Mouse (Mus musculus): Measurements from ENCODE around the gene Pced1b. TPM values are rescaled to one million over a fixed set of nuclear protein-coding genes. Genes with fewer than 3 reads are reported as not detected.

The Pced1b gene
- polyA plus RNA-seq, 1 experiment from 2014 or later, result 8.0 TPM

- ATAC-seq (replicated peaks; ENCODE audit: low FRiP score, low read depth) (no peak), DNase-seq (ENCODE audit: low spot score) (no peak)
- Histone ChIP-seq H3K27me3 (ENCODE audit: insufficient read depth, low read length) (no peaks in the 10 kb centered on the region), H3K4me2 (ENCODE audit: low read length) (no peak overlapping the region), H3K9ac (ENCODE audit: low read depth, low read length) (no peak overlapping the region), H3K4me3 (replicated peaks; ENCODE audit: low read depth, low read length) (no peak overlapping the region), H3K4me1 (replicated peaks; ENCODE audit: insufficient read depth, low read length) (no peaks in the 10 kb centered on the region), H3K36me3 (ENCODE audit: insufficient read depth, low read length) (no peaks in the 10 kb centered on the region), H3K27ac (no peak overlapping the region), H3K9me3 (replicated peaks; ENCODE audit: low read length) (no peaks in the 10 kb centered on the region; the same call in 1 of the 2 replicates)
- TF ChIP-seq CTCF (IDR thresholded peaks at IDR 0.05; ENCODE audit: low read depth), result no peak
- 88% methylated on average over 8 of the region's 8 CpGs for WGBS
These were observed 165.4 kb downstream of the Pced1b start for GRCm38 (mm10) chr15:97412308-97412707.

- H3K36me3 ChIP-seq (ENCODE audit: insufficient read depth, low read length), result no peaks in the 10 kb centered on the region
- H3K9me3 ChIP-seq (replicated peaks; ENCODE audit: low read length), result no peaks in the 10 kb centered on the region; the same call in 1 of the 2 replicates
- WGBS, result 83% methylated on average over 7 of the region's 7 CpGs
- H3K4me1 ChIP-seq (replicated peaks; ENCODE audit: insufficient read depth, low read length), result no peaks in the 10 kb centered on the region
- H3K27me3 ChIP-seq (ENCODE audit: insufficient read depth, low read length), result no peaks in the 10 kb centered on the region
- no peak for TF ChIP-seq CTCF (IDR thresholded peaks at IDR 0.05; ENCODE audit: low read depth)
- H3K9ac ChIP-seq (ENCODE audit: low read depth, low read length), result no peak overlapping the region
- H3K27ac ChIP-seq, result no peak overlapping the region
- ATAC-seq (replicated peaks; ENCODE audit: low FRiP score, low read depth) (no peak), DNase-seq (ENCODE audit: low spot score) (no peak)
- no peak overlapping the region for H3K4me2 ChIP-seq (ENCODE audit: low read length)
- no peak overlapping the region for H3K4me3 ChIP-seq (replicated peaks; ENCODE audit: low read depth, low read length)
These were observed 166.0 kb downstream of the Pced1b start for GRCm38 (mm10) chr15:97412861-97413260.

GRCm38 (mm10) chr15:97414718-97415413 is 168.0 kb downstream of the Pced1b start:
- TF ChIP-seq CTCF (IDR thresholded peaks at IDR 0.05; ENCODE audit: low read depth), result no peak
- Histone ChIP-seq H3K36me3 (ENCODE audit: insufficient read depth, low read length) (no peaks in the 10 kb centered on the region), H3K4me1 (replicated peaks; ENCODE audit: insufficient read depth, low read length) (no peaks in the 10 kb centered on the region), H3K9ac (ENCODE audit: low read depth, low read length) (no peak overlapping the region), H3K4me2 (ENCODE audit: low read length) (no peak overlapping the region), H3K4me3 (replicated peaks; ENCODE audit: low read depth, low read length) (no peak overlapping the region), H3K9me3 (replicated peaks; ENCODE audit: low read length) (no peaks in the 10 kb centered on the region; the same call in 1 of the 2 replicates), H3K27ac (no peak overlapping the region), H3K27me3 (ENCODE audit: insufficient read depth, low read length) (no peaks in the 10 kb centered on the region)
- DNase-seq (ENCODE audit: low spot score) (no peak), ATAC-seq (replicated peaks; ENCODE audit: low FRiP score, low read depth) (no peak)
- WGBS, result 73% methylated on average over 12 of the region's 12 CpGs

- no peaks in the 10 kb centered on the region; the same call in 1 of the 2 replicates for H3K9me3 ChIP-seq (replicated peaks; ENCODE audit: low read length)
- no peak overlapping the region for H3K27ac ChIP-seq
- no peaks in the 10 kb centered on the region for H3K27me3 ChIP-seq (ENCODE audit: insufficient read depth, low read length)
- WGBS, result 66% methylated on average over 2 of the region's 2 CpGs
- TF ChIP-seq CTCF (IDR thresholded peaks at IDR 0.05; ENCODE audit: low read depth), result no peak
- no peaks in the 10 kb centered on the region for H3K4me1 ChIP-seq (replicated peaks; ENCODE audit: insufficient read depth, low read length)
- no peak overlapping the region for H3K4me3 ChIP-seq (replicated peaks; ENCODE audit: low read depth, low read length)
- no peak overlapping the region for H3K4me2 ChIP-seq (ENCODE audit: low read length)
- H3K9ac ChIP-seq (ENCODE audit: low read depth, low read length), result no peak overlapping the region
- DNase-seq (ENCODE audit: low spot score) (no peak), ATAC-seq (replicated peaks; ENCODE audit: low FRiP score, low read depth) (no peak)
- H3K36me3 ChIP-seq (ENCODE audit: insufficient read depth, low read length), result no peaks in the 10 kb centered on the region
These were observed 168.6 kb downstream of the Pced1b start for GRCm38 (mm10) chr15:97415426-97415946.

- DNase-seq (ENCODE audit: low spot score) (no peak), ATAC-seq (replicated peaks; ENCODE audit: low FRiP score, low read depth) (no peak)
- TF ChIP-seq CTCF (IDR thresholded peaks at IDR 0.05; ENCODE audit: low read depth), result no peak
- whole genome bisulfite sequencing, result 94% methylated on average over 2 of the region's 2 CpGs
- H3K27me3 ChIP-seq (ENCODE audit: insufficient read depth, low read length), result no peaks in the 10 kb centered on the region
- no peak overlapping the region for H3K4me3 ChIP-seq (replicated peaks; ENCODE audit: low read depth, low read length)
- H3K9me3 ChIP-seq (replicated peaks; ENCODE audit: low read length), result no peaks in the 10 kb centered on the region
- H3K4me1 ChIP-seq (replicated peaks; ENCODE audit: insufficient read depth, low read length), result no peaks in the 10 kb centered on the region
- H3K36me3 ChIP-seq (ENCODE audit: insufficient read depth, low read length), result no peaks in the 10 kb centered on the region
- no peak overlapping the region for H3K4me2 ChIP-seq (ENCODE audit: low read length)
- H3K27ac ChIP-seq, result no peak overlapping the region
- no peak overlapping the region for H3K9ac ChIP-seq (ENCODE audit: low read depth, low read length)
These were observed 173.4 kb downstream of the Pced1b start for GRCm38 (mm10) chr15:97420292-97420691.

GRCm38 (mm10) chr15:97421533-97421932 is 174.6 kb downstream of the Pced1b start:
- Histone ChIP-seq H3K9me3 (replicated peaks; ENCODE audit: low read length) (no peaks in the 10 kb centered on the region), H3K9ac (ENCODE audit: low read depth, low read length) (no peak overlapping the region), H3K4me1 (replicated peaks; ENCODE audit: insufficient read depth, low read length) (no peaks in the 10 kb centered on the region), H3K36me3 (ENCODE audit: insufficient read depth, low read length) (no peaks in the 10 kb centered on the region), H3K4me3 (replicated peaks; ENCODE audit: low read depth, low read length) (no peak overlapping the region), H3K4me2 (ENCODE audit: low read length) (no peak overlapping the region), H3K27me3 (ENCODE audit: insufficient read depth, low read length) (no peaks in the 10 kb centered on the region), H3K27ac (no peak overlapping the region)
- DNase-seq (ENCODE audit: low spot score), result no peak
- no peak for ATAC-seq (replicated peaks; ENCODE audit: low FRiP score, low read depth)
- 62% methylated on average over 3 of the region's 3 CpGs for WGBS
- TF ChIP-seq CTCF (IDR thresholded peaks at IDR 0.05; ENCODE audit: low read depth), result no peak

Data from kidney, postnatal 0 days (tissue).